ENCODE assay signal across 14 mouse cellular contexts in genomic region chr9:112189394-112189793, GRCm38 (mm10). TPM values are rescaled to one million over a fixed set of nuclear protein-coding genes. Genes with fewer than 3 reads are reported as not detected.
DNase-seq lines count a peak whose midpoint lies in the region; ATAC-seq and TF ChIP-seq lines count a peak whose summit lies in the region.
"Had no signal": no experiment of that assay in that cellular context is flagged by ENCODE, and none has a peak within 500 bp of the region (broad histone marks: within the 10 kb centered on the region; RNA-seq: fewer than 3 reads in every experiment).

No protein-coding gene starts in this region.

- no peaks in the 10 kb centered on the region for H3K36me3 ChIP-seq in hindbrain, postnatal 0 days (ENCODE audit: insufficient read depth, low read length)
- no peaks in the 10 kb centered on the region for H3K36me3 ChIP-seq in hindbrain, embryonic 10.5 days
- H3K36me3 ChIP-seq in hindbrain, embryonic 14.5 days (replicated peaks; ENCODE audit: control insufficient read depth, insufficient read depth): no peaks in the 10 kb centered on the region
- H3K36me3 ChIP-seq: limb, embryonic 12.5 days; liver, embryonic 15.5 days; stomach, embryonic 15.5 days had no signal

- 0 out of 2 replicates have a peak overlapping the region, but pooled peaks have one; percentile 7 for H3K27ac ChIP-seq in hindbrain, postnatal 0 days
- no peak overlapping the region for H3K27ac ChIP-seq in hindbrain, embryonic 10.5 days
- no peak overlapping the region for H3K27ac ChIP-seq in hindbrain, embryonic 14.5 days
- H3K27ac ChIP-seq: limb, embryonic 12.5 days; liver, embryonic 15.5 days; stomach, embryonic 15.5 days had no signal

- peak; percentile 71 for DNase-seq in cerebellum, adult 9-11 months
- no peak for DNase-seq in cerebellum, postnatal 4 days (ENCODE audit: low spot score in 2 of 2)
- DNase-seq in hindbrain, postnatal 0 days (ENCODE audit: low spot score): no peak
- DNase-seq in hindbrain, embryonic 10.5 days (ENCODE audit: low spot score): no peak
- peak; percentile 76 to 80 for DNase-seq in right cerebral cortex, postnatal 10 days (ENCODE audit: low spot score in 2 of 2)
- no peak for DNase-seq in right cerebral cortex, postnatal 4 days
- peak; percentile 90 for DNase-seq in telencephalon, adult 2 months (ENCODE audit: low read depth, low spot score)
- no peak for DNase-seq in hindbrain, embryonic 14.5 days (ENCODE audit: low spot score)

- WGBS in hindbrain, postnatal 0 days: 76% methylated on average over 10 of the region's 10 CpGs
- WGBS in hindbrain, embryonic 10.5 days: 92% methylated on average over 10 of the region's 10 CpGs
- 77% methylated on average over 10 of the region's 10 CpGs for WGBS in hindbrain, embryonic 14.5 days

- no peaks in the 10 kb centered on the region for H3K27me3 ChIP-seq in hindbrain, postnatal 0 days (ENCODE audit: insufficient read depth, low read length)
- H3K27me3 ChIP-seq in hindbrain, embryonic 10.5 days (ENCODE audit: insufficient read depth, poor library complexity, severe bottlenecking): peaks cover 21% of the 10 kb centered on the region
- no peaks in the 10 kb centered on the region for H3K27me3 ChIP-seq in hindbrain, embryonic 14.5 days (ENCODE audit: control insufficient read depth, insufficient read depth, low read length)
- H3K27me3 ChIP-seq: limb, embryonic 12.5 days had no signal

- ATAC-seq in hindbrain, postnatal 0 days: no peak
- no peak for ATAC-seq in hindbrain, embryonic 14.5 days (ENCODE audit: low FRiP score)

- no peak overlapping the region for H3K4me2 ChIP-seq in hindbrain, postnatal 0 days (ENCODE audit: low read depth, low read length)
- no peak overlapping the region for H3K4me2 ChIP-seq in hindbrain, embryonic 14.5 days (replicated peaks)
- H3K4me2 ChIP-seq: limb, embryonic 12.5 days; liver, embryonic 15.5 days; midbrain, embryonic 11.5 days; stomach, embryonic 15.5 days had no signal

- no peaks in the 10 kb centered on the region for H3K9me3 ChIP-seq in hindbrain, postnatal 0 days (ENCODE audit: low read length)
- H3K9me3 ChIP-seq in hindbrain, embryonic 10.5 days: no peaks in the 10 kb centered on the region
- no peaks in the 10 kb centered on the region for H3K9me3 ChIP-seq in hindbrain, embryonic 14.5 days (ENCODE audit: control insufficient read depth, low read length)
- H3K9me3 ChIP-seq: limb, embryonic 12.5 days; liver, embryonic 15.5 days; stomach, embryonic 15.5 days had no signal

- no peak overlapping the region for H3K9ac ChIP-seq in hindbrain, postnatal 0 days (replicated peaks; ENCODE audit: low read length)
- H3K9ac ChIP-seq in hindbrain, embryonic 14.5 days: no peak overlapping the region
- H3K9ac ChIP-seq: limb, embryonic 12.5 days; liver, embryonic 15.5 days; stomach, embryonic 15.5 days had no signal

- TF ChIP-seq CTCF in hindbrain, postnatal 0 days (IDR thresholded peaks at IDR 0.05; ENCODE audit: low read depth): no peak

- H3K4me1 ChIP-seq in hindbrain, postnatal 0 days (ENCODE audit: insufficient read depth, low read length): peaks cover 11% of the 10 kb centered on the region
- H3K4me1 ChIP-seq in hindbrain, embryonic 10.5 days (replicated peaks): peaks cover 28% of the 10 kb centered on the region
- H3K4me1 ChIP-seq in hindbrain, embryonic 14.5 days (replicated peaks; ENCODE audit: control insufficient read depth, insufficient read depth, low read length): peaks cover 25% of the 10 kb centered on the region
- H3K4me1 ChIP-seq: liver, embryonic 15.5 days; stomach, embryonic 15.5 days had no signal

- no peak overlapping the region for H3K4me3 ChIP-seq in hindbrain, postnatal 0 days (ENCODE audit: low read length)
- H3K4me3 ChIP-seq in hindbrain, embryonic 10.5 days: no peak overlapping the region
- no peak overlapping the region for H3K4me3 ChIP-seq in hindbrain, embryonic 14.5 days (replicated peaks; ENCODE audit: low read length)
- H3K4me3 ChIP-seq: limb, embryonic 12.5 days; liver, embryonic 15.5 days; stomach, embryonic 15.5 days had no signal

RNA-seq across cellular contexts. Expression of gene Arpp21, which starts 46.3 kb away (rescaled TPM):
- total RNA-seq in hindbrain, postnatal 0 days (2014; rRNA removed): 80.5 and 88.0 TPM in 2 replicates
- 60.9 and 64.6 TPM in 2 replicates for polyA plus RNA-seq in hindbrain, postnatal 0 days (2015; fragmentation: Nextera tagmentation; extraction: Ambion mirVana)
- polyA plus RNA-seq in hindbrain, embryonic 10.5 days (2016; fragmentation: Nextera tagmentation; extraction: Ambion mirVana): 2.0 and 2.5 TPM in 2 replicates
- polyA plus RNA-seq in hindbrain, embryonic 14.5 days (2014; fragmentation: Nextera tagmentation; extraction: Ambion mirVana): 29.1 and 40.8 TPM in 2 replicates
- total RNA-seq: adrenal gland, adult 18-20 months had no signal
- polyA plus RNA-seq: gonadal fat pad, adult 2 months had no signal

Comparison
In these comparisons a context has a peak if more than half of its experiments do, and no peak if none do; other contexts are left out.
1. DNase-seq: peak in cerebellum, adult 9-11 months (single experiment), right cerebral cortex, postnatal 10 days (2 of 2) and telencephalon, adult 2 months (single experiment); none in cerebellum, postnatal 4 days (0 of 2), hindbrain, postnatal 0 days (single experiment), hindbrain, embryonic 10.5 days (single experiment), right cerebral cortex, postnatal 4 days (single experiment) and hindbrain, embryonic 14.5 days (single experiment).